Mouse (Mus musculus): Measurements from ENCODE around the gene Hlx.

The Hlx gene

DNA sequence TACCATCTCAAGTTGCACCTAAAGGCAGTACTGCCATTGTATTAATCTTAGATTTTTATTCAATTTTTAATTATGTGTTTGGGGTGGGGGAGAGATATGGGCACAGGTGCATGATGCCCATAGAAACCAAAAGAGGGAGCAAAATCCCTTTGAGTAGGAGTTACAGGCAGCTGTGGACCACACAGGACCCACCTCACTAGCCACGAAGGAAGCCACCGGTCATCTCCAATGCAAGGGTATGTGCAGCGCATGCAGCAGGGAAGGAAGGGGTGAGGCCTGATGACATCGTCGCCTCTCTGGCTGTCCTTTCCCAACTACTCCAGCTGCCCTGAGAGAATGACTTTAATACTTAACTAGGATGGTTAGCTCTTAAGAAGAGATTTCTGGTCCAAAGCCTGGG lies 18.7 kb downstream of the Hlx start:
- DNase-seq: no peak

DNA sequence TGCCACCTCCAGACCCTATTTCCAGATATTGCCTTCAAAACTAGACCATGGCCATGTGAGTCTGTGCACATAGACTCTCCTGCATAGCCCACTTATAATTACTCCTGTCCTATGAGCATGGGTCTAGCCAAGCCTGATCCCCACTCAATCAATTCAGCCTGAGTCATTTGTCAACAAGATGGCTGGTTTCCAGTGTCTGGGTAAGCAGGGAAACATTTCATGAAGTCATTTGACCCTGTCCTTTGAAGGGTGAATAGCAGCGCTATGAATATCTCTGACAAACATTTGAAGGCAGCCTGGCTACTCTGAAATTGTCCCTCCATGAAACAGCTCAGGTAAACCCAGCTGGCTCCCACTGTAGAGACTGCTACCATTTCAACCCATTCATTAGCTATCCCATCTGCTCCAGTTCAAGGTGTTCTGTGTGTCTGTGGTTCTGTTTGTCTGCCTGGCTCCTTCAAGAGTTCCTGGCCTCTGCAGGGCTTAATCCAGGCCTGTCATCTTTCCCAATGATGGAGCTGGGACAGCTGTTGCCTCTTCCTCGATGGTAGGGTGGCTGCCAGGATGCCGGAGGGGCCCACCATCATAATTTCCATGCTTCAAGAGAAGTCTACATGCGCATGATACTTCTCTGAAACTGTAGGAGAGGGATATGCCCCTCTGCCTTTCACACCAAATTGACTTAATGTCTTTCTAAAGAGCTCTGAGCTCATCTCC lies 24.7 kb downstream of the Hlx start:
- no peak for DNase-seq

DNA sequence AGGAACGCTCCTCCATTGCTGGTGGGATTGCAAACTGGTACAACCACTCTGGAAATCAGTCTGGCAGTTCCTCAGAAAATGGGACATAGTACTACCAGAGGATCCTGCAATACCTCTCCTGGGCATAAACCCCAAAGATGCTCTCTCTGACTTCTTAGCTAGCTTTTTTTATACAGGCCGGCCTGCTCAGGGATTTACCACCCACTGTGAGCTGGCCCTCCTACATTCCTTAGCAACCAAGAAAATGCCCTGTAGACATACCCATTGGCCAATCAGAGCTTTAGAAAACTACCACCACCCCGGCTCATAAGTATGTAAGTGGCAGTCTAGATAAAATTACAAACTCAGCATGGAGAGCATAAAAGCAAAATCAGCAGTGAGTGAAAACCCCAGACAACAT lies 27.5 kb downstream of the Hlx start:
- no peak for DNase-seq

DNA sequence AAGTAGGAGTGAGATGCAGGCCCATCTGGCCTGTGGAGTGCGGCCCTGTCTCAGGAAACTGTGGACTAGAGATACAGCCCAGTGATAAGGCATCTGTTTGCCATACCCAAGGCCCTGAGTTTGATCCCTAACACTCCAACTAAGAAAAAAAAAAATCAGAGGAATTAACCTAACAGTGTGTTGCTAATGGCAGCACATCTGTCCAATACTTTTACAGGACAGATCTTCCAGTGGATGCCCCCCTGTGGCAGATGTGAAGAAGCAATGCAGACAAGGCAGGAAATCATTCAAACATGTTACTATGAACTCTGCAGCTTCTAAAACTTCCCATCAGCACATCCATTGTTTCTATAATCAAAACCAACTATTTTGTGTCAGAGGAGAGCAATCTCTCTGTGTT lies 33.1 kb downstream of the Hlx start:
- DNase-seq: no peak

DNA sequence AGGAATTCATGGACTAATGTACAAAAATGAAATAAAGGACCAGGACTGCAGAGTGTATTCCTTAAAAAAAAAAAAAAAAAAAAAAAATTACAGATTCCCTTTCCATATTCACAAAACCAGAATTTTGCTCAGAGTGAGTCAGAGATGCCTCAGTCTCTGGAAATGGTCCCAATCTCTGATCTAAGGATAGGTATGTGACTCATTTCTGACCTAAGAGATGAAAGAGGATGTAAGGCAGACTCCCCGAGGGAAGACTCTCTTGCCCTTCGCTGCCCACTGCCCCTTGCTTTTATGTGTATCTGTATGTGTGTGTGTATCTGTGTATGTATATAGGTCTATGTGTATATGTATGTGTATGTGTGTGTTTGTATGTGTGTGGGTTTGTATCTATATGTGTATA lies 37.0 kb downstream of the Hlx start:
- no peak for DNase-seq

DNA sequence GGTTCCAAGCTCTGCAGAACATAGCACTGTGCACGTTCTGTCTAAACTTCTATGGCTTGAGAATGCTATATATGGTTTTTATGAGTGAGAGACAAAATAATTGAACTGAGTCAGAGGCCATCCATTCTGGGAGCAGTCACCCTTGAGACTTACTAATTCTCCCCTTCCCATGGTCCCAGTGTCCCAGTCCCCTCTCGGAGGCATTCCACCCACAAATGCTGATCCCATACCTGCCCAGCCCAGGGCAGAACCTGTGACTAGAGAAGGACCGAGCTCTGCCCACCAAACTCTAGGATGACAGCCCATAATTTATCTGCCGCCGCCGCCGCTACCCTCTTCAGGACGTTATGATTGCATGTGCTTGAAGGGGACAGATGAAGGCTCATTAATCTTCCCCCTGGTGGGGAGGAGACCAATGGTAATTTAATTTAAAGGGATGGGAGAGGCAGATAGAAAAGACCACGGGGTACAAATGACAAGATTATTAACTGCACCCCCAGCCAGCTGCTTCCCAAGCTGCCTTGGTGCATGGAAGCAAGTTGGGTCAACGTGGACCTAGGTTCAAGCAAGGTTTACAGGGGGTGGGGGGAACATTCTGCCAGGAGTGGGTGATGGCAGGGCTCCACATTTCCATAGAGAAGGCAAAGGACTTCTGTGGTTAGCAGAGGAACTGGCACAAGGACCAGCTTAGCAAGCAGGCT lies 40.1 kb downstream of the Hlx start:
- no peak for DNase-seq

DNA sequence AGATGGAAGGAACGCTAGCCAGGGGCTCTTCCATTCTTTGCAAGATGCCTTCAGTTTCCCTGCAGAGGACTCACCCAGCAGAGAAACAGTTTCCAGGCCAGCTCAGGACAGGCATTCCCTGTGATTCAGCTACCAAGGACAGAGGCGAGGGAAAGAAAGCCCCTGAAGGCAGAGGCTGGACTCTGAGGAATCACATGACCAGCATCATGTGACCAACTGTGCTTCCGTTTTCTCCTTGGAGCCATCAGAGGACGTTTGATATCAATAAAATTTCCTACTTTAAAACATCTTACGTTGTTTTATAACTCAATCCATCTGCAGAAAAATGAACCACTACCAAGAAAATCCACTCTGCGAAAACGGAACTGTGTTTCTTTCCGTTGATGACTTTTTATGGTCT lies 41.2 kb downstream of the Hlx start:
- DNase-seq: no peak

DNA sequence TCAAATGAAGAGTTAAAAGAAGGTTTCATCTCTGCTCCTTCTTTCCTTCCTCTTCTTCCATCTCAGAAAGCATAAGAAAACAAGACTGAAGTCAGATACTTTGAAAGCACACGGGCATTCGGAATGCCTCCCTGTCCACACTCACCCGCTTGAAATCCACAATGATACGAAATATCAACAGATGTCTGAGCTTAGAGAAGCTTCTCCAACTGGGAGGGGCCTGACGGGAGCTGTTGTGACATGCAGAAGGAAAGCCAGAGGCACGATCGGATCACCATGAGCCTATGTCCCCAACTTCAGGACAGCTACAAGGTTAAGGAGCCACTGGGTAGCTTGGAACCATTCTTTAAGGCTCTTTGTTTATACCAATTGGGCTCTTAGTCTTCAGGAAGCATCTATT lies 44.4 kb downstream of the Hlx start:
- DNase-seq: no peak

DNA sequence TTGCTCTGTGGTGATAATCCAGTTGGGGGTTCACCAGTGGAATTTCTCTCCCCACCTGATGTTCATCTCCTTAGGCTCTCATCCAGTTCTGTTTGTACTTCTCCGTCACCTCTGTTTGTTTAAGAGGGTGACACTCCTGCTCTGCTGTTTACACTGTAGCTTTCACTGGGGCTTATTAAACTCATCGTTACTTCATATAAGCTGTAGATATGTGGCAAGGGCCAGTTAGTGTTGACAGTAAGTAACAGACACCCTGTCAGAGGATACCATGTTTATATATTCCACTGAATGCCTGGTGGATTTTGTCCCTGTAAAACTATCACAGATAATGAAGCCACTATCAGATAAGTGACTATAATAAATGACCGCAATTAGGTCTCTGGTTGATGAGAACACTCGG lies 44.9 kb downstream of the Hlx start:
- no peak for DNase-seq

DNA sequence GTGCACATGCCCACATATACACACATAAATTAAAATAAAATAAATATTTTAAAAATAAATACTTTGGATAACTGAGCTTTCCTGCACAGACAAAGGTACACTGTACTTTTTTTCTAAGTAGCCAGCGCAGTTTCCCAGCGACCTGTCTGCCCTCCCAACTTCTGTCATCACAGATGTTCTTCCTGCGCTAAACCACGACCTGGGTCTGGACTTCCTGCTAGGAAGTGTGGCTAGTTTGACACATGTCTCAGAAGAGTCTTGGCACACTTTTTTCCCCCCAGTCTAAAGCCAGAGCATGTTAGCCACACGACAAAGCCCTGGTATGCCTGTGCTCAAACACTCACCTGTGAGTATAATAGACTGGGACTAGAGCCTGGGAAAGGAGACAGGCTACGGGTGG lies 48.9 kb downstream of the Hlx start:
- no peak for DNase-seq

DNA sequence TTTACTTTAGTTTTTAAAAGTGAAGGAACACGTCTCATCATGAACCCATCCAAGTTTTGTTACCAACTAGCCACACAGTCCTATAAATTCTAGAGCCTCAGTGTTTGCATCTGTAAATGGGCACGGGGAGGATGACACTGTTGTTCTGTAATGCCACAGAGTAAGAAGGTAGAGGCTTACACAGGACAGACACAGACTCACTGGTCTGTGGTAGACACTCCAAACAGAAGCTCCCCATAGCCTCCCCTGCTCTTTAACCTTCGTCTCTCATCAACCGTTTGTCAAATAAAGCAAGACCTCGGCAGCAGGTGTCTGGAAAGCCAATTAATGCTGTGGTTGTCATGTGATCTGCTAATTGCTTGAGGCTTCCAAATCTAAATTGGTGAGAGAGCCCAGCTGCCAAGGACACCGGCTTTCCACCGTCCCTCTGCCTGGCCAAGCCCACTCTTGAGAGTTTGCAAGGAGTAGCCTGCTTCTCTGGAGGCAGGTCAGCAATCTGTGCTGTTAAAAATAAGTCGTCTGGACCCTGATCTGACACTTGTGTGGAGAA lies 52.9 kb downstream of the Hlx start:
- DNase-seq: no peak

DNA sequence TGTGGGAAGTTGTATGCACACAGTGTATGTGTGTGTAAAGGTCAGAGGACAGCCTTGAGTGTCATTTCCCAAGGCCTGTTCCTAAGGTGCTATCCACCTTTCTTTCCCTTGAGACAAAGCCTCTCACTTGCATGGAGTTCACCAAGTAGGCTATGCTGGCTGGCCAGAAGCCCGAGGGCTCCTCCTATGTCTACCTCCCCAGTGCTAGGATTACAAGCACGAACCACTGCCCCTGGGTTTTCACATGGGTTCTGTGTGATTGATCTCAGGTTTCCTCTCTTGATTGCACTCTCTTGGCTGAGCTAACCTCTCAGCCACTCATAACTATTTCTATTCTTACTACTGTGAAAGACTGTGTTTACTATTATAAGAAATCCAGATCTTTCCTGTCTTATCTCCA lies 54.8 kb downstream of the Hlx start:
- DNase-seq: no peak

Data from right cerebral cortex, postnatal 25 days (tissue).